In genomic region chr8:115616871-115617605, GRCm38 (mm10) we compare ENCODE assay signal across 8 mouse cellular contexts.
A peak's percentile ranks its signal among the peaks of the same experiment; 100 is the strongest.
DNase-seq lines count a peak whose midpoint lies in the region.

No protein-coding gene starts in this region.

- peak; percentile 45 for DNase-seq in adrenal gland, postnatal 10 days
- DNase-seq in adrenal gland, adult 8-10 months: no peak
- peak; percentile 47 to 68 for DNase-seq in layer of hippocampus, postnatal 10 days (ENCODE audit: low spot score in 2 of 2)
- DNase-seq in layer of hippocampus, adult 18-20 months (ENCODE audit: low spot score in 2 of 2): no peak
- peak; percentile 74 for DNase-seq in cerebellum, adult 11 months
- peak; percentile 67 for DNase-seq in fat pad, adult 2 months (ENCODE audit: extremely low read depth, low read depth, low spot score)
- DNase-seq in B cell, adult 2 months: no peak
- DNase-seq in spleen, adult 18-20 months: no peak

Comparison
In these comparisons a context has a peak if more than half of its experiments do, and no peak if none do; other contexts are left out.
1. DNase-seq: peak in adrenal gland, postnatal 10 days (single experiment), layer of hippocampus, postnatal 10 days (2 of 2), cerebellum, adult 11 months (single experiment) and fat pad, adult 2 months (single experiment); none in adrenal gland, adult 8-10 months (single experiment), layer of hippocampus, adult 18-20 months (0 of 2), B cell, adult 2 months (0 of 2) and spleen, adult 18-20 months (0 of 2).